Mouse (Mus musculus): ENCODE data around the gene Stxbp4. TPM values are rescaled to one million over a fixed set of nuclear protein-coding genes. Genes with fewer than 3 reads are reported as not detected.

Stxbp4 gene
- total RNA-seq, 2 experiments from 2014 or later, result 14.8 to 16.8 TPM

DNA sequence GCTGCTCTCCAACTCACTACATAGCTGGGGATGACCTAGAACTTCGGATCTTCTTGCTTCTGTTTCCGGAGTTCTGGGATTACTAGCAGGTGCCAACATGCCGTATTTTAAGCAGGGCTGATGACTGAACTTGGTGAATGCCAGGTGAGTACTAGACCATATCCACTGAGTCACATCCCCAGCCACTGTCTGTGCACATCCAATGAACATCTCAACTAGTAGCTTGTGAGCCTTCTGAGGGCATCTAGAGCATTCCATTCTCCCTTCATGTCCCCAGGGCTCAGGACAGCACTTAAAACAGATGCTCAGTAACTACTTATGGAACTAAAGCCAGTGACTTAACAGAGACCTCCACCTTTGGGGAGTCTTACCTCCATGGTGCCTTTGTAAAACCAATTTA, 177.4 kb downstream of the Stxbp4 start:
- intact Hi-C loops (cut with DNase I), result no loop called here
- no peak for DNase-seq
- Histone ChIP-seq H3K27ac (no peak overlapping the region), H3K4me3 (no peak overlapping the region)
- TF ChIP-seq CTCF (IDR thresholded peaks at IDR 0.05), result no peak

DNA sequence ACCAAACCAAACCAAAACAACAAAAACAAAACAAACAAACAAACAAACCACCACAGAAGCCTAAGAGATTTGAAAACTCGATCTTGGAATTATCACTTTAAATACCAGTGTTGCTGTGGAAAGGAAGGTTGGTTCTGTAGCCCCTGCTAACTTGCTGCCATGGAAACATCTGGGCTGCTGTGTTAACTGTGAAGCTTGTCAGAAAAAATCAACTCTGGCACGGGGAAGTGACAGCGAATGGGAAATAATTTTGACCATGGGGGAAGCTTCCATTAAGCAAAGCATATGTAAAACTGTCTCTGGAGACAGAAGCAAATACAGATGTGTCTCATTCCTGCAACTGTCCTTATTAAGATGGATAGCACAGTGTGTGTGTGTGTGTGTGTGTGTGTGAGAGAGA, 185.8 kb downstream of the Stxbp4 start:
- intact Hi-C loops (cut with DNase I), result no loop called here
- no peak for TF ChIP-seq CTCF (IDR thresholded peaks at IDR 0.05)
- no peak for DNase-seq
- no peak overlapping the region for H3K27ac ChIP-seq
- H3K4me3 ChIP-seq, result no peak overlapping the region

DNA sequence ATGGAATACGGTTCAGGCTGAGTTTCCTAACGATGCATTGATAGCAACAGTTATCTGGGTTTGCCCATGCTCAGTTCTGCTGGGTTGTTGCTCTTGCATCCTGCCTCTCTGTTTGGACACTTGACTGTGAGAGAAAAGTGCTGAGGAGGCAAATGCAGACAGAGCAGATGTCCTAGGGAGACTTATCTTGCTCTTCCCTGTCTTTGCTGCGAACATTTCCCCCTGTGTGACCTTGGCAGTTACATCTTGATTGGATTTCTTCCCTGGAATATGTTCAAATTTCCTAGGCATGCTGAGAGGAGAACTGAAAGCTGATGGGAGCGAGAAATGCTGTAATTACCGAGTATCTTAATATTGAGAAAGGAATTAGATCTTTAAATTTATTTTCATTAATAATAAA, 186.4 kb downstream of the Stxbp4 start:
- no peak for TF ChIP-seq CTCF (IDR thresholded peaks at IDR 0.05)
- no peak overlapping the region for H3K4me3 ChIP-seq
- H3K27ac ChIP-seq, result no peak overlapping the region
- intact Hi-C loops (cut with DNase I), result no loop called here
- no peak for DNase-seq

DNA sequence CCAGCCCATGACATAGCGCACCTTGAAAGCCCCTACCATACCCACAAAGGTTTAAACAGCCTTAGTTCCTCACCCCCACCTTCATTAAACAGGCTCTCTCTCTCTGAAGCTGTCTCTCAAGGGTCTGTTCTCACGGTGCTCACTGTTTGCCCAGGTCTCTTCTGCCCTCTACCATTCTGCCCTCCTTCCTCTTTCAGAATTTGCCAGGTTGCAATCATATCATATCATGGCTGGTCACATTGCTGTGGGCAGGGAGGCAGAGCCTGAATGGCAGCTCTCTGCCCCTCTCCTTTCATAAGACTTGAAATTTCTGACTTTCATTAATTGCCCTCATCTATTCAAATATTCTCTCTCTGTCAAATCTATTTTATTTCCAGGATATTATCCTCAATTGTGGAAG, 195.4 kb downstream of the Stxbp4 start:
- no peak overlapping the region for H3K27ac ChIP-seq
- intact Hi-C loops (cut with DNase I), result no loop called here
- no peak overlapping the region for H3K4me3 ChIP-seq
- no peak for DNase-seq
- no peak for TF ChIP-seq CTCF (IDR thresholded peaks at IDR 0.05)

DNA sequence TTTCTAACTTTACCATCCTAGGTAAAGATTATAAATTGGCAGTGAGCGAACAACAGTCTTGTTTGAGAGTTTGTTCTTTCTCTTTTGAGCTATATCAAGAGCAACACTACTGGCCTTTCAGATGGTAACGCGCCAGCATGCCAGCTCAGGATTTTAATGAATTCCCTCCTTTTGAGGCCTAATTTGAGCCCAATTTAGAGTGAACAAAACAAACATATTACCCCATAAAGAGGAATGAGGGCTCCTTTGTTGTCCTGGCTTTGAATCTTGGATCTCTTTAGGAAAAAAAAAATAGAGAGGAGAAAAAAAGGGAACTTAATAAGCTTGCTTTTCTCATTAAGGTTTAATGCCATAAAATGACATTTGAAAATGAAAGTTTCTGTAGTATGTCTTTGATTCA, 197.0 kb downstream of the Stxbp4 start:
- Histone ChIP-seq H3K4me3 (no peak overlapping the region), H3K27ac (no peak overlapping the region)
- intact Hi-C loops (cut with DNase I), result no loop called here
- DNase-seq, result no peak
- TF ChIP-seq CTCF (IDR thresholded peaks at IDR 0.05), result no peak

DNA sequence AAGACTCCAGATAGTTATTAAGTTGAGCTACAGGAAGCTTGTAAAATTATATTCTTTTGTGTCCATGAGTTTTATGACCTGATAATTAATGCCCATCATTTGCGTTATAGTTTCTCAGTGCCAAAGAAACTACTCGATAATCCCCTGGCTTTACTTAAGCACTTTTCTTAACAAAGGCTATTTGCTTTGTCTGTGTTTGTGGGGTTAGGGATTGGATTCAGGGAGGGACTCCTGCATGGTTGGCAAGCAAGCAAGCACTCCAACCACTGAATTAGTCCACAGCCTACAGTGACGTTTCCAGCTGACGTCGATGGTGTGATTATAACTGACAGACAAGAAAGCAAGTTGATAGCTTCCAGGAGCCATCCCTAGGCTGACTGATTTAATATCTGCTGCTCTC, 199.1 kb downstream of the Stxbp4 start:
- no peak for TF ChIP-seq CTCF (IDR thresholded peaks at IDR 0.05)
- no peak overlapping the region for H3K27ac ChIP-seq
- DNase-seq, result no peak
- H3K4me3 ChIP-seq, result no peak overlapping the region
- intact Hi-C loops (cut with DNase I), result no loop called here

Other genes starting within 250 kb of the Stxbp4 start
- 1 to 10 TPM; 3.7 to 8.3 TPM for gene Hlf, start 247.2 kb downstream of the Stxbp4 start, total RNA-seq (2021)
- 10 to 100 TPM; 20.1 to 27.9 TPM for gene Cox11, start 89 bp upstream of the Stxbp4 start, total RNA-seq (2021)
- gene Tom1l1, start 50.3 kb upstream of the Stxbp4 start, total RNA-seq (2021), result 10 to 100 TPM; 13.2 to 15.9 TPM

All from gastrocnemius, adult 2 months (tissue).